Mouse (Mus musculus) thymus, postnatal 14 days (tissue): ENCODE results near the gene Ehbp1.

Experiments
- DNase-seq: peaks from one replicate; pipeline ENCODE4 v3.0.0; 2021

Gene Ehbp1

DNA sequence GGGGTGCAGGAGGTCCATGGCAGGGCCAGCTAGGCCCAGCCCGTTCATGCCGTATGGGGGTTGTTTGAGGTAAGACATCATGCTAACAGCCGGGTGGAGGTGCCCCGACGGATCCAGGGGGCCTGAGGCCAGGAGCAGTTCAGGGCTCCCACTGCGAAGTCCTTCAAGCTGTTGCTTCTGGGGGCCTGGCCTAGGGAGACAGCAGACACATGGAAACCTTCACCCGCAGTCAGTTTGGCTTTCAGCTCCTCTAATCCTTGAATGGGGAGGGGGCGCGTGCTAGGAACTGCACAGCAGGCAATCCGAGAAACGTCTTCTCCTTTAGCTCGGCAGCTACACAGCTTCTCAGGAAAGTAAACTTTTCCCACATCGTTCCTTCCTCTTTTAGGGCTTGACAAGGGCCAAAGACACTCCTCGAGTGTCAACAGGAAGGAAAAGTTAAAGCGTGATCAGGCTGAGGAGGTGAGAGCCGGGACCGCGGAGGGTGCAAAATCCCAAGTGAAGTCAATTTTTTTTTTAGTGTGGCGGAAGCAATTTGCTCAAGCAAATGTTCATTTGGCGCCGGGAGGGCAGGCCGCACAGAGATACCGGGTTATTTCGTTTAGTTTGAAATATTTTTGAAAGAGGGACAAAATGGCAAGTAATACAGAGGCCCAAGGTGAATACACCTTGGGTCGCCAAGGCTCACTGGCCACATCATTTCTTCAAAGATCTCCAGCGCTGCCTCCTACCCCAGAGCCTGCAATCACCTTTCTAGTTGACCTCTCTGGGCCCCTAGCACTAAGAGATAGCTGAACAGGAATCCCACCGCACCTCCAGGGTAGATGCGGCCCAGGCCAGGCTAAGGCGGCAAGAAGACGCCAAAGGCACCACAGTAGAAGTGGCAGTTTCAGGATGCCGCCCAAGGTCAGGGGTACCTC lies 342.4 kb downstream of the Ehbp1 start:
- no peak for DNase-seq

DNA sequence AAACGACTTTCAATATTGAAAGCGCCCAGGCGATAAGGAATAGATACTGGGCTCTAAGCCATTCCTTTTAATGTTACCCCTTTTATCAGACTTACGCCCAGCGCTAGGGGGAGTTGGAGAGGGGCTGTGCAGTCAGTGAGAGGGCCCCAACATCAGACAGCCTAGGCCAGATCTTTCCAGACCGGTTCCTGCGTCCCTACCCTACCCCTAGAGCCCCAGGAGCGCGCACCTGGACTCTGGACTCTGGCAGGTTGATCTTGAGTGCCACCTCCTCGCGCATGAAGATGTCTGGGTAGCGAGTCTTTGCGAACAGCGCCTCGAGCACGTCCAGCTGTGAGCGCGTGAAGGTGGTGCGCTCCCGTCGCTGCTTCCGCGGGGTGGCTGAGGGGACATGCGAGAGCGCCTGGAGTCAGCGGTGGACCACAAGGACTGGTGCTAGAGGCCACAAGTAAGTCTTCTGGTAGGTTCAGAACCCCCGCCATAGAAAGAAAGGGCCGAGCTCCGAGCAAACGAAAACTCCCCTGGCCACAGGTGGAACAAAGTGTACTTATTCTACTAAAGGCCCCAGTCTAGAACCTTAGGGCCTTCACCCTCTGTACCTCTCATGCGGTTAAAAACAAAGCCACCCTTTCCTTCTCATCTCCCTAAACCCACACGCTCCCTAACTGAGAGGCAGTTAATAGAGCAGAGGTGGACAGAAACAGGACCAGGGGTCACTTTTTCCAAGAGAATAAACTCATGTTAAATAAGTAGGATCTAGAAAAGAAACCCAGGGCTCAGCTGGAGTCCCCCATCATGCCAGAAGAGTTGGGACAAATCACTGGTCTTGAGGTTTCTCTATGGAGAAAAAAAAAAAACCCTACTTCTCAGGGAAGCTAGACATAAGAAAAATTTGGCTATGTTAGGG lies 343.7 kb downstream of the Ehbp1 start:
- DNase-seq = no peak

DNA sequence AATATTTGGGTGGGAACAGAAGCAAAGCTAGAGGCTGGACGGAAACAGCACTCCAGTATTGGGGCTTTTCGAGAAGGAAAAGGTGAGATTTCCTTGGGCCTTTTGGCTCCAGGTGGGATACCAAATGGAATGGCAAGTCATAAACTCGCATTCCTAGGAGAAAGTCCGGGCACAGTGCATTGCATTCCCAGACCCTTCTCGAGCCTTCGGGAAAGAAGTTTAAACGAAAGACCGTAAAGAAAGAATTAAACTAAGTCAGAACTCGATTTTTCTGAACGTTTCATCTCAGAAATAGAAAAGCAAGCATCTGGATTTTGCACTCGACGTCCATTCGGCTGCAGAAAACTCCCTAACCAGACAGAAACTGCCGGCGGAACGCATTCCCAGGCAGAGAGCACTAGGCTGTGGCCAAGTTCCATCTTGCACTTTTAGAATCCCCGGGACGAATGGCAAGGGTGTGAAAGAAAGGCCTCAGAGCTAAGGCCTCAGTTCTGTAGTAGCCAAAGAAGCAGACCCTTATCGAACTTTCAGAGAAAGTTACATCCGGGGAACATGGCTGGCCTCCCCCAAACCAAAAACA lies 344.4 kb downstream of the Ehbp1 start:
- no peak for DNase-seq

- no peak for DNase-seq
Measured at GRCm38 (mm10) chr11:21996661-21997560, 345.2 kb downstream of the Ehbp1 start.

- no peak for DNase-seq
Measured at GRCm38 (mm10) chr11:21996325-21996647, 345.8 kb downstream of the Ehbp1 start.

DNA sequence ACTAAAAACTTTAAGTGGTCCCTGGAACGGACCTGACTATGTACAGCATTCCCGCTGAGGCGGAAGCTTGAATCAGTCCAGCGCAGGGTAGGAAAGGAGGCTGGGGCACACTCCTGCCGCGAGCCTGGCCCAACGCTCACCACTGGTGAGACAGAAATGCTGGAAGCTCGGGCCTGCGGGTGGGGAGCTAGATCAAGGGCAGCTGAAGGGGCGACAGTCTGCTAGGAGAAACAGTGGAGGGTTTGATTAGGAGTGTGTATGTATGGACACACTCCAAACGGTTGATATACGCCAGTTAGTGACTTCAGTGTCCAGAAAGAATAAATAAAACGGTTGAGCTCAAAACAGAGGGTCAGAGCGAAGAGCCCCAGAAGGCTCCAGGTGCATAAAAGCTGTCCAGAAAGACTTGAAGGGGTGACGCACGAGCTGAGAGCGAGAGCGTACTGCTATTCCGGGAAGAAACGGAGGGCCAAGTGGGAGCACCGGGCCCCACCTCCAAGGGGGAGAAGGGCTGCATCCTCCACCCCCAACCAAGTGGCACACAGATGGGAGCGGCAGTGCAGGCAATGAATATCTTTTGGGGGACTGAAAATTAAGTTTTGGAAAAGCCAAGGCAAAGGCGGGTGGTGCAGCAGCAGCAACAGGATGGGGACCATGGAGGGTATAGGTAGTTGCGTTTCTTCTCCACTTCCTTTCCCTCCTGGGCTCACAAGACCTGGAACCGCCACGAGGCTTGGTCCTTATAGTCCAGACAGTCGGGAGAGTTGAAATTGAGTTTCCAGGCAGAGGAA lies 346.4 kb downstream of the Ehbp1 start:
- DNase-seq = no peak

GRCm38 (mm10) chr11:21994377-21995370 lies 347.4 kb downstream of the Ehbp1 start:
- no peak for DNase-seq

- no peak for DNase-seq
Measured at GRCm38 (mm10) chr11:21993597-21994376, 348.3 kb downstream of the Ehbp1 start.

DNA sequence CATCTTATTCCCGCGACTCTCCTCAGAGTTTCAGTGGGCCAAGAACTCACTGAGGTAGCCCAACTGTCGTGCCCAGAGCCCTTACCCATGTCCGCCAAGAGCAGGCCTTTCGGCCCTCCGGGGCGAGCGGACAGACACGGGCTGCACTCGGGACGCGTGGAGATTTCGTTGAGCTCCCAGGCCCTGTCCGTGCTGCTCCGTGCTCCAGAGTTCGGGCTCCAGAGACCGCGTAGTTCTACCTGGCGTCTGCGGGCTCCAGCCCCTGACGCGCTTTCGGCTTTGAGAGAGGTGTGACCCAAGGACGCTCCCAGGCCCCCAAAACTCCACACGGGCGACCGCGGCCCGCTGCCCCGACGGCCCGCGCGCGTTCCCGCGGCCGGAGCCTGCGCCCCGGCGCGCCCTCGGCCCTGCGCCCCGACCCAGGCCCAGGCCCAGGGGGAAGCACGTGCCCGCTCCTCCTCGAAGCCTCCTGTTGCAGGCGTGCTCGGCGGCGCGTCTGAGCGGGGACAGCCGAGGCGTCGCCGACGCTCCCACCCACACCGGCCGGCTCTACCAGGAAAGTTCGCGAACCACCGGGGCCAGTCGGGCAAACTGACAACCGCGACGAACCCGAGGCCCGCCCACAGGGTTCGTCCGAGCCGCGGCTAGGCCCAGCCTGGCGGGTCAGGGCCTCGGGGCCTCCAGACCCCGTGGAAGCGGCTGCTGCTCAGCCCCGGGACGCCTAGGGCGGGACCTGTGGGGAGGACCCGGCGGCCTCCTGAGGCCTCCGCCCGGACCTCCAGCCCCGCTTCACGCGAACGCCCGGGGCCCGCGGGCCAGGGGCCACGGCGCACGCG lies 349.1 kb downstream of the Ehbp1 start:
- no peak for DNase-seq

DNA sequence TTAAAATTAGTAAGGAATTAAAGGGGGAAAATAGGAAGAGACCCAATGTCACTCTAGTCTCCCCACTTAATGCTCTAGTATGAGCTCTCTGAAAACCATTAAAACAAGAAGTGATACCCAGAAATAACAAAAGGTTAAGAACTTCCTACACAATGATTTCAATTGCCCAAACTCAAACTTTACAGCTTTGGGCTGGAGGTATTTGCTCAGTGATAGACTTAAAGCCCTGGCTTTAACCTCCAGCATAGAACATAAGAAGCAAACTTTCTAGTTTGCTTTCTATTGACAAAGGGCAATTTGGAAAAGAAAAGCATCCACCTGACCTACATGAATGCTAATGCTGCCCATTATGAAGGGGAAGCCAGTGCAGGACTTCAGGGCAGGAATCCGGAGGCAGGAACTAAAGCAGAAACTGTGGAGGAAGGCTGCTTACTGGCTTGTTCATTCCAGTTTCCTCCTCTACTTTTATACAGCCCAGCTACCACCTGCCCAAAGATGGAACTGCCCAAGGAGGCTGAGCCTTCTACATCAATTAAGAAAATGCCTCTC lies 353.6 kb downstream of the Ehbp1 start:
- DNase-seq = no peak

- no peak for DNase-seq
Measured at GRCm38 (mm10) chr11:21985118-21985517, 357.0 kb downstream of the Ehbp1 start.

DNA sequence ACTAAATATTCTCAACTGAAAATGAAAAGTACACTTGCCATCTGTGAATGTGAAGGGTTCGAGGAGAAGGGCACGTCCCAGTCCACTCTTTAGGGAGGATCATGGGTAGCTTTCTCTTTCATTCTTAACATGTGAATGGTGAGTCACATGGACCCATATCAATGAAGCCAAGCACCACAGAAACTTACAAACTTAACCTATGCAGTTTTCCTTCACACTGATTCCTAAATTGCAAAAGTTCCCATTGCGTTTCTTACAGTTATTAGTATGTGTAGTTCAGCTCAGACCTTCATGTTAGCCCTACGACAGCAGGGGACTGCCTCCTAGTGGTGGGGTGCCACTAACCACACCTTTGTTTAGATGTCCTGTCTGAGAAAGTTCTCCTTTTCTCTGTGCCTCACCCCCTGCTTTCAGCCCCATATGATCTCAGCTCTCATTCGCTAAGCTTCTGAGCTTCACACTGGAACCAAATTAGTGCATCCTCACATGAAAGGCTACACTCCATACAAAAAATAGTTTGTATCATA lies 368.0 kb downstream of the Ehbp1 start:
- DNase-seq = no peak

DNA sequence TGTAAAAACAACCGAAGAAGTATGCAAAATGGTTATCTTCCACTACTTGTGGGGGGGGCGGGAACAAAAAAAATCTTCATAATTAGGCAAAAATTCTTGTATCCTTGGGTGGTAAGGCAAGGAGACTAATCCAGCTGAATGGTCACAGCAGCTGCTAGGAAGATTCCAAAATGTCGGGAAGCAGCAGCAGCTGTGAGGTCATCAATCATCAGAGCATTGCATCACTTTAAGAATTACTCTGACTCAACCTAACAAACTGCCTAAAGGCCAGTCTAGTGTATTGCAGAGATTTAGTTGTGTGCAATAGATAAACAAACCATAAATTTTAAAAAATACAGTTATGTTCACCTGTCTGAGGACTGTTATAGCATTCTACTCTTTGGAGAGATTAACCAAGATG lies 368.5 kb downstream of the Ehbp1 start:
- DNase-seq = no peak

DNA sequence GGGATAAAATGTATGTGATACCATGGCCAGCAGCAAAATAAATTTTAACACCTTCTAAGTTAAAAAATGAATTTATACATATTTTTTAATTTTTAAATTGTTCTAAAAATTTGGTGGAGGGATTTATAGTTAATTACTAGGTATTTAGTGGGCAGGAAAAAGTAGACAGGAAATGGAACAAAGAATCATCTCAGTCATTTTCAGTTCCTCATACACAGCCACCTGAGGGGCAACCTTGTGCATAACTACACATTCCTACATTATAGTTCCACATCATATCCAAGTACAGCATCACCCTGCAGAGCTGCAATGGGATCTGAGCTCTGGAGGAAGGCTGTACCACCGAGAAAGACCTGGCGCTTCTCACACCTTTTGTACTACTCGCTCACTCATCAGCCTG lies 373.2 kb downstream of the Ehbp1 start:
- no peak for DNase-seq
